Mouse (Mus musculus) neural tube, embryonic 11.5 days (tissue): ENCODE data around the gene Cdk2ap1. TPM values are rescaled to one million over a fixed set of nuclear protein-coding genes. Genes with fewer than 3 reads are reported as not detected.

Source experiments
- polyA plus RNA-seq: library from polyadenylated mRNA; unstranded; fragments of >200 nt; fragmentation: Nextera tagmentation; extraction: Ambion mirVana; gene quantifications from 2 replicates; pipeline ENCODE4 v1.2.1, GENCODE M21; 2014

The Cdk2ap1 gene
- polyA plus RNA-seq, 1 experiment from 2014 or later: 462 TPM

Other genes starting within 250 kb of the Cdk2ap1 start
- gene Arl6ip4, start 247.0 kb downstream of the Cdk2ap1 start, polyA plus RNA-seq: 84.7 and 88.9 TPM in 2 replicates
- gene Pitpnm2, start 113.3 kb downstream of the Cdk2ap1 start, polyA plus RNA-seq: 5.5 and 5.7 TPM in 2 replicates
- 16.5 and 17.3 TPM in 2 replicates for gene Mphosph9, start 35.1 kb downstream of the Cdk2ap1 start, polyA plus RNA-seq
- 21.7 and 23.0 TPM in 2 replicates for gene 2810006K23Rik, start 35.0 kb downstream of the Cdk2ap1 start, polyA plus RNA-seq
- gene Sbno1, start 62.9 kb upstream of the Cdk2ap1 start, polyA plus RNA-seq: 87.0 and 88.2 TPM in 2 replicates
- 115 and 121 TPM in 2 replicates for gene Kmt5a, start 76.8 kb upstream of the Cdk2ap1 start, polyA plus RNA-seq
- gene Rilpl2, start 115.3 kb upstream of the Cdk2ap1 start, polyA plus RNA-seq: 19.0 and 20.9 TPM in 2 replicates
- 14.7 TPM in 2 replicates for gene Snrnp35, start 120.1 kb upstream of the Cdk2ap1 start, polyA plus RNA-seq
- gene Rilpl1, start 168.3 kb upstream of the Cdk2ap1 start, polyA plus RNA-seq: 21.3 and 23.2 TPM in 2 replicates
- 480 and 486 TPM in 2 replicates for gene Tmed2, start 177.6 kb upstream of the Cdk2ap1 start, polyA plus RNA-seq
- gene Ddx55, start 189.8 kb upstream of the Cdk2ap1 start, polyA plus RNA-seq: 14.6 and 18.4 TPM in 2 replicates
- 81.0 and 94.5 TPM in 2 replicates for gene Eif2b1, start 216.0 kb upstream of the Cdk2ap1 start, polyA plus RNA-seq
- 73.3 and 83.0 TPM in 2 replicates for gene Gtf2h3, start 216.1 kb upstream of the Cdk2ap1 start, polyA plus RNA-seq